Mouse (Mus musculus) hindbrain, embryonic 15.5 days (tissue): ENCODE data around the gene Os9. TPM values are rescaled to one million over a fixed set of nuclear protein-coding genes. Genes with fewer than 3 reads are reported as not detected.
"Not testable (repeated sequence)": the region's sequence is repeated elsewhere in the genome, so short reads cannot be mapped to it uniquely, and the experiment has no call there.

ENCODE experiments used
- ATAC-seq: fragments of 200-750 bp; cut with Nextera tagmentation; 2 replicates; pipeline ENCODE4 v1.8.0; 2017; ENCODE audit warnings: low read depth, moderate number of reproducible peaks, moderate TSS enrichment; ENCODE audit not compliant: low FRiP score
- H3K27ac ChIP-seq: fragments of 300-500 bp; sonication (generic); replicated peaks from 2 replicates; pipeline ENCODE4 v1.5.1; 2015; ENCODE audit warnings: mild to moderate bottlenecking, inconsistent platforms
- H3K27me3 ChIP-seq: fragments of 300-500 bp; sonication (generic); 2 replicates; pipeline ENCODE4 v1.6.1; 2015; ENCODE audit warnings: control low read depth, inconsistent platforms
- H3K36me3 ChIP-seq: fragments of 300-500 bp; sonication (generic); 2 replicates; pipeline ENCODE4 v1.6.1; 2015; ENCODE audit warnings: control low read depth, inconsistent platforms
- H3K4me1 ChIP-seq: fragments of 300-500 bp; sonication (generic); replicated peaks from 2 replicates; pipeline ENCODE4 v1.6.1; 2015; ENCODE audit warnings: control low read depth, inconsistent platforms
- H3K4me2 ChIP-seq: fragments of 300-500 bp; sonication (generic); 2 replicates; pipeline ENCODE4 v1.6.1; 2015; ENCODE audit warnings: moderate library complexity, mild to moderate bottlenecking, inconsistent platforms
- H3K4me3 ChIP-seq: fragments of 300-500 bp; sonication (generic); 2 replicates; pipeline ENCODE4 v1.5.1; 2015; ENCODE audit warnings: mild to moderate bottlenecking, inconsistent platforms
- H3K9ac ChIP-seq: fragments of 300-500 bp; sonication (generic); 2 replicates; pipeline ENCODE4 v1.6.1; 2015; ENCODE audit warnings: inconsistent platforms
- H3K9me3 ChIP-seq: fragments of 300-500 bp; sonication (generic); 2 replicates; pipeline ENCODE4 v1.6.1; 2016; ENCODE audit warnings: control low read depth, inconsistent platforms
- WGBS: fragments of 180-500 bp; shearing (Covaris S2); methylation state at CpG from one replicate; pipeline ENCODE4 v1.1.7; 2015; 5-methylcytosine and 5-hydroxymethylcytosine counted together
- polyA plus RNA-seq: library from polyadenylated mRNA; unstranded; fragments of >200 nt; fragmentation: Nextera tagmentation; extraction: Ambion mirVana; gene quantifications from 2 replicates; pipeline ENCODE4 v1.2.1, GENCODE M21; 2015

Os9 gene
- polyA plus RNA-seq, 1 experiment from 2014 or later = 130 TPM

DNA sequence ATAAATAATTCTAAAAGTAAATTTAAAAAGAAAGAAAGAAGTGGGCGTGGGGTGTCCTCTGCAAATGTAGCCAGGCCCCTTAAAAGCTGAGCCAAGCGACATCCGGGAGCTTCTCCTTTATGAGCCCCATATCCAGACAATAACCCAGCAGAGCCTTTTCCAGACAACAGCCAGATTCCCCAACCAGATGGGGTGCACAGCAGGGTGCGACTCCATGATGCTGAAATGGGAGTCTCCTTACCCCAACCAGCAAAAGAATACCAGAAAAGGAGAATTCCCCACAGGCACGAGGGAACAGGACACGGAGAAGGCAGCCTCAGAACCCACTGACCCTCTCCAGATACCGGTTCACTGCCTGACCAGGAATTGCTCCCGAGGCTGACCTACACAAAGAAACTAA is 22.3 kb upstream of the Os9 start:
- H3K36me3 ChIP-seq = no peaks in the 10 kb centered on the region
- no peaks in the 10 kb centered on the region for H3K9me3 ChIP-seq
- 83% methylated on average over 8 of the region's 8 CpGs for WGBS
- no peaks in the 10 kb centered on the region for H3K4me1 ChIP-seq
- H3K9ac ChIP-seq = no peak overlapping the region
- no peak for ATAC-seq
- no peak overlapping the region for H3K27ac ChIP-seq
- no peak overlapping the region for H3K4me2 ChIP-seq
- no peaks in the 10 kb centered on the region for H3K27me3 ChIP-seq
- H3K4me3 ChIP-seq = no peak overlapping the region

DNA sequence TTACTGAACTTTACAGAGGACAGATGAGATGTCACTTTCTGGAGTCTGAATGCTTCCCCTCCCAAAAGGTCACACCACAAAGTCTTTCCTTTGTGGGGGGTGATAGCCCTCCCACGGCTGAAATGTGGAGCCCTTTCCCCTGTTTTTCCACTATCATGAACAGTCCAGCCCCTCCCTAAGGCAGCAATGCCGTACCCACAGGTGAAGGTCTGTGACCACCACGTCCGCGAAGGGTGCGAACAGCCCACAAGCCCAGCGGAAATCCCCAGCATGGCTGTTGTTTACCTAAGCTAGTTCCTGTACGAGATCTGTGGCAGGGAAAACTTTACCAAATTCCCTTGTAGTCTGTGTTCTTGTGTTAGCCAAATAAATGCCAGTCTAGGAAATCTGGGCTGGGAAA is 20.6 kb upstream of the Os9 start:
- Histone ChIP-seq H3K9me3 (no peaks in the 10 kb centered on the region), H3K27ac (no peak overlapping the region), H3K27me3 (no peaks in the 10 kb centered on the region), H3K36me3 (no peaks in the 10 kb centered on the region), H3K4me2 (no peak overlapping the region), H3K9ac (no peak overlapping the region), H3K4me1 (no peaks in the 10 kb centered on the region), H3K4me3 (no peak overlapping the region)
- no peak for ATAC-seq
- WGBS = 85% methylated on average over 8 of the region's 8 CpGs

DNA sequence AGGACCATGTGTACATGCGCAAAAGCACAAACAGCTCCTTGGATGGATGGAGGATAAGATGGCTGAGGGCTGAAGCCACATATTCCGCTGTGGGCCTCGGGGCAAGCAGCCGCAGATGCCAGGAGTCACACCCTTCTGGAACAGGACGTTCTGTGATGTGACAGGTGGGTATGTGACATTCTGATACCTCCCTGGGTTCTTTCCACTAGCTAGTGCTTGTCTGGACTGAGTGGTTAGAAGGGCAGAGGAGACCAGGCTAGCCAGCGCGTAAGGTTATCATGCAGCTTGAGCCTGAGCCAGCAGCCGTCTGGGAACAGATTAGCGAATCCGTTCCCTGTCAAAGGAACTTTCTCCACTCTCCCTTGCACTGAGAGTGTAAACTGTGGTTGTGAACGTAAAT is 20.0 kb upstream of the Os9 start:
- Histone ChIP-seq H3K27ac (no peak overlapping the region), H3K4me3 (no peak overlapping the region), H3K4me2 (no peak overlapping the region), H3K4me1 (no peaks in the 10 kb centered on the region), H3K27me3 (no peaks in the 10 kb centered on the region), H3K36me3 (no peaks in the 10 kb centered on the region), H3K9ac (no peak overlapping the region), H3K9me3 (no peaks in the 10 kb centered on the region)
- ATAC-seq = no peak
- WGBS = 92% methylated on average over 11 of the region's 11 CpGs

DNA sequence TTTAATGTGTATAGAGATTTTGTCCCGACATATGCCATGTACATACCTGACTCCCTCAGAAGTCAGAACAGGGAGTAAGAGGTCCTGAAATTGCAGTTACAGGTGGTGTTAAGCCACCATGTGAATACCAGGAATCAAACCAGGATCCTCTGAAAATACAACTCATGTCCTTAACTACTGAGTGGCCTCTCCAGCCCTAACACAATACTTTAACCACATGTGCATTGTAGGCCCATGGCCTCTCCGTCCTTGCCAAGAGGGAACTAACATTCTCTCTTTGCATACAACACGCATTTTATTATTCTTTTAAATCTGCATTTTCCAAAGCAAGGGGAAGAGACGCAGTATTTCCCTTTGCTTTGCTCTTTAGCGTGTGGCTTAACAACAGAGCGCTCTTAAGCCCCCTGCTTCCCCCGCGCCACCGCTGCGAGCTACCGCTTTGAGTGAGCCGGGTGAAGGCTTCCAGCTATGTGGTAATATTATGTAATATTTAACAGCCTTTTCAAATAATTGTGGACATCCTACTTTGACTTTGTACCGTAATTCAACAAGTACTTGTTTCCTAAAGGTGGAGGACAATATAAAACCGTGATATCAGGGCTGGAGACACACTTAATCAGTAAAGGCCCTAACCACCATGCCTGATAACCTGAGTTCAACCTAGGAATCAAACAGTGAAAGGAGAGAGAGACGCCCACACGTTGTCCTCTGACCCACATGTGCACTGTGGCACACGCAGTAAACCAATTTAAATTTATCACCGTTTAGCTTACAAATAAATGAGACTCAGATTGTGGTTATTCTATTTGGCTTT is 17.6 kb upstream of the Os9 start:
- Histone ChIP-seq H3K9ac (no peak overlapping the region), H3K9me3 (no peaks in the 10 kb centered on the region), H3K4me3 (no peak overlapping the region), H3K27me3 (no peaks in the 10 kb centered on the region), H3K36me3 (no peaks in the 10 kb centered on the region), H3K4me2 (no peak overlapping the region), H3K27ac (no peak overlapping the region), H3K4me1 (no peaks in the 10 kb centered on the region)
- WGBS = 91% methylated on average over 18 of the region's 18 CpGs
- ATAC-seq = no peak

DNA sequence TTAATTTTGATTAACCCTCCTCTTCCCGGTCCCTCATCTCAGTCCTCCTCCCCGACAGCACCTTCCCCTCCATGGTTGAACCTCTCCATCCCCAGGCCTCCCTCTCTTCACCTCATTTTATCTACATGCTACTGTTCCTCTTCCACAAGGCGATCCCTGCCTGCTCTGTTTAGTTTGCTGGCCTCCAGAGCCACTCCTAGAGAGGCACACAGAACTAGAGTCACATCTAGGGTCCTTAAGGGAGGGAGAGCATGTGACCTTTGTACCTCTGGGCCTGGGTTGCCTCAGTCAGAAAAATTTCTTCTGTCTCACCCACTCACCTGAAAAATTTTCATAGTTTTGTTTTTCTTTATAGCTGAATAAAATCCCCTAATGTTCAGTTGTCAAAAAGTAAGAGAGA is 17.0 kb upstream of the Os9 start:
- Histone ChIP-seq H3K27ac (no peak overlapping the region), H3K9me3 (no peaks in the 10 kb centered on the region), H3K4me1 (no peaks in the 10 kb centered on the region), H3K4me2 (no peak overlapping the region), H3K36me3 (no peaks in the 10 kb centered on the region), H3K9ac (no peak overlapping the region), H3K27me3 (no peaks in the 10 kb centered on the region), H3K4me3 (no peak overlapping the region)
- WGBS = 79% methylated on average over 3 of the region's 3 CpGs
- ATAC-seq = no peak

DNA sequence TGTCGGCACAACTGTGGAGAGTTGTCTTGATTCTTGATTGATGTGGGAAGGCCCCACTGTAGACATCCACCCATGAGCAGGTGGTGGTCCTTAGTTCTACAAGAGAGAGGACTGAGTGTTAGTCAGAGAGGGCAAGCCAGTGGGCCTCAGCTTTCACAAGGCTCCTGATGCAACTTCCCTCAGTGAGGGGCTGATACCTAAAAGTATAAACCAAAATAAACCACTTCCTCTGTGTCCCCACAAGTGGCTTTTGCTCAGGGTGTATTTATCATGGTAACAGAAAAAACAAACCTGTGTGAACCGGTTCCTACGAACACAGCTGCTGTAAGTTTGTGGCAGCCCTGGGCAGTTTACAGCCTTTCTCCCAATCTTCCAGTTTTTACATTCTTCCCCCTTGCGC is 15.6 kb upstream of the Os9 start:
- Histone ChIP-seq H3K9me3 (no peaks in the 10 kb centered on the region), H3K36me3 (no peaks in the 10 kb centered on the region), H3K9ac (no peak overlapping the region), H3K4me2 (no peak overlapping the region), H3K4me1 (no peaks in the 10 kb centered on the region), H3K27me3 (no peaks in the 10 kb centered on the region), H3K27ac (no peak overlapping the region), H3K4me3 (no peak overlapping the region)
- no peak for ATAC-seq
- 88% methylated on average over 4 of the region's 4 CpGs for WGBS

DNA sequence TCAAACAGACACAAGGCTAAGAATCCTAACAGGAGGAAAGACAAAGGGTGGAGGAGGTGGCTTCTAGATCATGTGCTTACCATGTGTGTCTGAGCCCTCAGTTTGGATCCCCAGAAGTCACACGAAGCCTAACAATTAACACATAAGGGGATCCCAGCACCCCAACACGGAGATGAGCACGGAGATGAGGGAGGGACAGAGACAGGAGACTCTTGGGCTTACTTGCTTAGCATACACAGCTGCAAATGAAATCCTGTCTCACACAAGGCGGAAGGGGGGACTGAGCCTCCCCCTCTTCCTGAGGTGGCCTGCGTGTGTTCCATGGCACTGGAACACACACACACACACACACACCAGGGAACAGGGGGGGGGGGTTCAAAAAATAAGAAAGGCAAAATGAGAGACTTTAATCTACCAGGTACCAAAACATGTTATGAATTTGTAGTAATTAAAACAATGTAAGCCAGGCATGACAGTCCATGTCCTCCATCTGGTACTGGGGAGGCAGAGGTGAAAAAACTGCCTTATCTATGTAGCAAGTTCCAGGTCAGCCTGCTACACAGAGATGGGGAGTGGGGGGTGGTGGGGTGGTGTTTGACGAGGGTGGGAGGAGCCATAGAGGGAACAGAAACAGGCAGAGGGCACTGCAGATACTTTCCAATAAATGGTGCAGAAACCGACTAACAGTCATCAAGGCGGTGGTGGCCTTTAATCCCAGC is 14.3 kb upstream of the Os9 start:
- Histone ChIP-seq H3K4me3 (no peak overlapping the region), H3K36me3 (no peaks in the 10 kb centered on the region), H3K4me2 (no peak overlapping the region), H3K9ac (no peak overlapping the region), H3K27me3 (no peaks in the 10 kb centered on the region), H3K27ac (no peak overlapping the region), H3K4me1 (no peaks in the 10 kb centered on the region), H3K9me3 (no peaks in the 10 kb centered on the region)
- ATAC-seq = no peak
- 64% methylated on average over 8 of the region's 8 CpGs for WGBS

DNA sequence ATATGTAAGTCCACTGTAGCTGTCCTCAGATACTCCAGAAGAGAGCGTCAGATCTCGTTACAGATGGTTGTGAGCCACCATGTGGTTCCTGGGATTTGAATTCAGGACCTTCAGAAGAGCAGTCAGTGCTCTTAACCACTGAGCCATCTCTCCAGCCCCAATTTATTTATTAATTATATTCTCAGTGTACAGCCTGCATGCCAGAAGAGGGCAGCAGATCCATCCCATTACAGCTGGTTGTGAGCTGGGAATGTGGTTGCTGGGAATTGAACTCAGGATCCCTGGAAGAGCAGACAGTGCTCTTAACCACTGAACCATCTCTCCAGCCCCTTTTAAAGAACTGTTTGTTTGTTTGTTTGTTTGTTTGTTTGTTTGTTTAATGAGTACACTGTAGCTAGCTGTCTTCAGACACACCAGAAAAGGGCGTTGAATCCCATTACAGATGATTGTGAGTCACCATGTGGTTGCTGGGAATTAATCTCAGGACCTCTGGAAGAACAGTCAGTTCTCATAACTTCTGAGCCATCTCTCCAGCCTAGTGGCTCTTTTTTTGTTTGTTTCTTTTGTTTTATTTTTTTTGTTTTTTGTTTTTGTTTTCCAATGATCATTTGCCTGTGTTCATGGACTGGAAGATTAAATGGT is 13.6 kb upstream of the Os9 start:
- H3K4me1 ChIP-seq, ATAC-seq, H3K36me3 ChIP-seq, H3K27me3 ChIP-seq, H3K9ac ChIP-seq, H3K4me2 ChIP-seq, H3K4me3 ChIP-seq, H3K27ac ChIP-seq, H3K9me3 ChIP-seq: not testable (repeated sequence)
- 86% methylated on average over 3 of the region's 3 CpGs for WGBS

DNA sequence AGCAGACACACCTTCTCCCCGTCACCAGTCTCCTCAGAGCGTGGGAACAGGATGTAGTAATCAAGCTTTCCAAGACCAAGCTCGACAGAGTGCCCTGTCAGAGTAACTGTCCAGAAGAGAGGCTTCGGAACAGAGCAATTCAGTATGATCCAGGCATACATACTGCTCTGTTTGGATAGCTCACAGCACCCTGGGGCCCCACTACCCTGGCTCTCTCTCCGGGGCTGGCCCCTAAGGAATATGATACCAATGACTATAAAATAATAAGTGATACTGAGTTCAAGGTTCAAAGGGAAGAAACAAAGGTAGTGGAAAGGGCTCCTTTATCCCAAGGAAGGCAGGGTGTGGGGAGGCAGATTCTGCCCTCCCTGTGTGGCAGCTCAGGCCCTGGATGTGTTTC is 11.5 kb upstream of the Os9 start:
- no peaks in the 10 kb centered on the region for H3K4me1 ChIP-seq
- 76% methylated on average over 5 of the region's 5 CpGs for WGBS
- H3K9ac ChIP-seq = no peak overlapping the region
- no peaks in the 10 kb centered on the region for H3K9me3 ChIP-seq
- ATAC-seq = no peak
- no peaks in the 10 kb centered on the region for H3K36me3 ChIP-seq
- no peaks in the 10 kb centered on the region for H3K27me3 ChIP-seq
- no peak overlapping the region for H3K4me2 ChIP-seq
- no peak overlapping the region for H3K4me3 ChIP-seq
- no peak overlapping the region for H3K27ac ChIP-seq

DNA sequence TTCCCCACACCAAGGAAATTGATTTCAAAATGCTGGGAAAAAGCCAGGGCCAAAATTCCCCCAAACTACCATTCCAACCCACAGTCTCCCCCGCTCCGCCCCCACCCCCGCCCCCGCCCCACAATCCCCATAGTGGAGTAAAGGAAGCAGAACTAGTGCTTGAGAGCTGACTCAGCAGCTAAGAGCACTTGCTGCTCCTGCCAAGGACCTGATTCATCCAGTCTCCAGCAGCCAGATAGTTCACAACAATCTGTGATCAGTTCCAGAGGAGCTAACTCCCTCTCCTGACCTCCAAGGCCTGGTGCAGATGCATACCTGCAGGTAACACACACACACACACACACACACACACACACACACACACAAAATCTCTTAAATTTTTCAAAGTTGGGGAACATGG is 8.5 kb upstream of the Os9 start:
- H3K27ac ChIP-seq = no peak overlapping the region
- no peak for ATAC-seq
- no peak overlapping the region for H3K4me3 ChIP-seq
- H3K4me2 ChIP-seq = no peak overlapping the region
- H3K36me3 ChIP-seq = no peaks in the 10 kb centered on the region
- H3K27me3 ChIP-seq = no peaks in the 10 kb centered on the region
- no peaks in the 10 kb centered on the region for H3K4me1 ChIP-seq
- no peaks in the 10 kb centered on the region for H3K9me3 ChIP-seq
- 78% methylated on average over 4 of the region's 4 CpGs for WGBS
- no peak overlapping the region for H3K9ac ChIP-seq

DNA sequence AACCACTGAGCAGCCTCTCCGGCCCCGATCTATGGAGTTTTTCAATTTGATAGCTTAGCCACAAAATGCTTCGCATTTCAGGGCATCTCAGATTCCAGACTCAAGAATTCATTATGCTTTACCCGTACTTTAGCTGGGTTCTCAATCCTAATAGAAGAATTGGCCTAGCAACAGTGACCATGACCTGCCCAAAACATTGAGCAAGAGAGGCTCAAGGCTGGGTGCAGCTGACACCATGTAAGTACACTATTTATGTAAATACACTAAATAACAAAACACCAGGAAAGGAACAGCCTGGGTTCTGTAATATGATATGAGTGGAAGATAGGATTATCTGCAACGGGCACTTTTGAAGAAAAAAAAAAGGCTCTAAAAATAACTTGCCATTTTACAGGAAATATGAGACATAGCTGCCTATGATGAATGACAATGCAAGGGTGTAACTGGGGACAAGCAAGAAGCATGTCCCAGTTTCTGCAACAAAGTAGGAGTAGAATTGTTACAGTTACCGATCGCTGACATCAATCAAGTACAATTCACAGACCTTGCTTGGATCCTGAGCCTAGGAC is 6.9 kb upstream of the Os9 start:
- WGBS = 83% methylated on average over 7 of the region's 7 CpGs
- Histone ChIP-seq H3K4me3 (no peak overlapping the region), H3K9ac (no peak overlapping the region), H3K9me3 (no peaks in the 10 kb centered on the region), H3K36me3 (no peaks in the 10 kb centered on the region), H3K4me2 (no peak overlapping the region), H3K4me1 (peaks cover 6% of the 10 kb centered on the region), H3K27ac (no peak overlapping the region), H3K27me3 (no peaks in the 10 kb centered on the region)
- ATAC-seq = no peak

DNA sequence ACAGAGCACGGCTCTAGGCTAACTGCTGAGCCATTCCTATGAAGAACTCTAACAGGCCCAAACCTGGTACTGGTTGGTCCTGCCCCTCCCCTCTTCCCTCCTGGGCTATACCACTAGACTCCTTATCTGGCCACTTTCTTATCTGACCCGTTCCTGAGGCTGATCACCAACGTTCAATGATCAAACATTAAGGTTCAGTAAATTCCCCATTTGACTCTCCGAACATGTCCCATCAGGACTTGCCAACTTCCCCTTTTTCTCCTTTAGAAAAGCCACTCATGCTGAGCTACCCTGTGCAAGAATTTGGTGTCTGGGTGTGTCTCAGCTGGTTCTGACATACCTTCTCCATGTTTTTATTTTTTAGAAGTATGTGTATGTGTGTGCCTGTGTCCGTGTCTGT is 5.6 kb upstream of the Os9 start:
- Histone ChIP-seq H3K4me3 (no peak overlapping the region), H3K4me1 (peaks cover 19% of the 10 kb centered on the region), H3K4me2 (no peak overlapping the region), H3K27me3 (no peaks in the 10 kb centered on the region), H3K27ac (no peak overlapping the region), H3K9ac (no peak overlapping the region), H3K9me3 (no peaks in the 10 kb centered on the region), H3K36me3 (no peaks in the 10 kb centered on the region)
- ATAC-seq = no peak
- 85% methylated on average over 5 of the region's 5 CpGs for WGBS
